Mouse (Mus musculus) forebrain, embryonic 11.5 days (tissue): ENCODE measurements around the gene Pxylp1. TPM values are rescaled to one million over a fixed set of nuclear protein-coding genes. Genes with fewer than 3 reads are reported as not detected.
"Not testable (repeated sequence)": the region's sequence is repeated elsewhere in the genome, so short reads cannot be mapped to it uniquely, and the experiment has no call there.

ENCODE experiments used
- ATAC-seq: fragments of 200-750 bp; cut with Nextera tagmentation; replicated peaks from 2 replicates; pipeline ENCODE4 v1.8.0; 2017; ENCODE audit warnings: moderate TSS enrichment; ENCODE audit not compliant: low FRiP score
- DNase-seq: peaks from one replicate; pipeline ENCODE4 v3.0.0-alpha.2; 2017; ENCODE audit warnings: low spot score
- H3K27ac ChIP-seq: fragments of 300-500 bp; sonication (generic); 2 replicates; pipeline ENCODE4 v1.5.1; 2014; ENCODE audit warnings: low read depth, low read length
- H3K27me3 ChIP-seq: fragments of 300-500 bp; sonication (generic); 2 replicates; pipeline ENCODE4 v1.6.1; 2014; ENCODE audit warnings: mild to moderate bottlenecking, low read length, mixed read lengths; ENCODE audit not compliant: control insufficient read depth, insufficient read depth
- H3K36me3 ChIP-seq: fragments of 300-500 bp; sonication (generic); 2 replicates; pipeline ENCODE4 v1.6.1; 2014; ENCODE audit warnings: mild to moderate bottlenecking, low read length, moderate library complexity, mixed read lengths; ENCODE audit not compliant: control insufficient read depth, insufficient read depth
- H3K4me1 ChIP-seq: fragments of 300-500 bp; sonication (generic); replicated peaks from 2 replicates; pipeline ENCODE4 v1.6.1; 2014; ENCODE audit warnings: low read length, mixed read lengths; ENCODE audit not compliant: control insufficient read depth, insufficient read depth
- H3K4me2 ChIP-seq: fragments of 300-500 bp; sonication (generic); 2 replicates; pipeline ENCODE4 v1.6.1; 2014; ENCODE audit warnings: low read depth, mild to moderate bottlenecking, low read length, moderate library complexity, mixed read lengths; ENCODE audit not compliant: severe bottlenecking
- H3K4me3 ChIP-seq: fragments of 300-500 bp; sonication (generic); 2 replicates; pipeline ENCODE4 v1.5.1; 2014; ENCODE audit warnings: low read depth, low read length
- H3K9ac ChIP-seq: fragments of 300-500 bp; sonication (generic); 2 replicates; pipeline ENCODE4 v1.6.1; 2014; ENCODE audit warnings: low read length
- H3K9me3 ChIP-seq: fragments of 300-500 bp; sonication (generic); 2 replicates; pipeline ENCODE4 v1.6.1; 2016; ENCODE audit warnings: low read length, mixed read lengths; ENCODE audit not compliant: control insufficient read depth
- WGBS: fragments of 180-500 bp; shearing (Covaris S2); extraction: QIAGEN DNeasy Blood & Tissue Kit; methylation state at CpG from one replicate; pipeline ENCODE4 v1.1.7; 2014; 5-methylcytosine and 5-hydroxymethylcytosine counted together
- polyA plus RNA-seq: library from polyadenylated mRNA; unstranded; fragments of >200 nt; fragmentation: Nextera tagmentation; extraction: Ambion mirVana; gene quantifications from 2 replicates; pipeline ENCODE4 v1.2.1, GENCODE M21; 2014

Gene Pxylp1
- polyA plus RNA-seq: 34.0 and 39.0 TPM in 2 replicates

DNA sequence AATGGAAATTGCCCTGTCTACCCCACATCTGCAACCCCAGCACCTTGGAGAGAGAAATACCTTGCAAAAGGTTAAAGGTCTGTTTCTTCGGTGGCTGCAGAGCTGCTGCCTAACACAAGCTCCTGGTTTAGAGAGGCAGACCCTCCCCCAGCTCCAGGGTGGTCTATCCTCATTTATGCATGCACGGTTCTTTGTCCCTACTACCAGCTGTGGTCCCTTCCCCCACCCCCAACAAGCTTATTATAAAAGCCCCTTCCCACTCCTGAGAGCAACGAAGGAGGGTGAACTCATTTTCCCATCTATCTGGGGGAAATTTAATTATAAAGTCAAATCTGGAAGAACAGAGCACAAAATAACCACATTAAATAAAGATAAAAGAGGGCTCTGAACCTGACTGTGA lies at the start of gene Pxylp1:
Pxylp1 (minus strand) TSS at position 124 of the 400 bp plus-strand sequence.
- Histone ChIP-seq H3K27me3 (peaks cover 2% of the 10 kb centered on the region; the same call in 1 of the 2 replicates), H3K36me3 (no peaks in the 10 kb centered on the region), H3K4me3 (no peak within 1 kb of the TSS), H3K9ac (no peak within 1 kb of the TSS; the same call in 1 of the 2 replicates), H3K27ac (0 out of 2 replicates have a peak within 1 kb of the TSS, but pooled peaks have one; percentile 12), H3K4me1 (peaks cover 17% of the 10 kb centered on the region; the same call in 1 of the 2 replicates), H3K9me3 (no peaks in the 10 kb centered on the region; the same call in 1 of the 2 replicates), H3K4me2 (no peak within 1 kb of the TSS)
- 2% methylated on average over 3 of the region's 3 CpGs for WGBS
- ATAC-seq (peak; percentile 47), DNase-seq (peak; percentile 75)

DNA sequence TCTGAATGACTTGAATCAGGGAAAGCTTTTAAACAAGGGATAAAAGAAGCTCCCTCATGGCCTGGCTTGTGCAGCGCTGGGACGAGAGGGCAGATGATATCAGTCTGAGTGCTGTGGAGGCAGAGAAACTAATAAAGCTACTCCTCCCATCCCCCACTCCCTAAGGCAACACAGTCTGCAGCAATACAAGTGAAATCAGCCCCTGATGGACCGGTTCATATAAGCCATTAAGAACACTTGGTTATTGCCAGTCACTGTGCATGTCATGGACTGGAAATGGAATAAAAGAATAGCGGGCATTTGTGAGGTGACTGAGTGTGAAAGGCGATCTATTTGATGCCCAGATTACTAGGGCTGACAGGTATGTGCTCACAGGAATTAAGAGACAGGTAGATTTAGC lies 46.4 kb upstream of the Pxylp1 start:
- peaks cover 10% of the 10 kb centered on the region for H3K36me3 ChIP-seq
- no peak overlapping the region for H3K4me3 ChIP-seq
- no peak overlapping the region for H3K4me2 ChIP-seq
- no peak overlapping the region for H3K27ac ChIP-seq
- no peaks in the 10 kb centered on the region for H3K27me3 ChIP-seq
- WGBS: 86% methylated on average over 5 of the region's 5 CpGs
- no peak for DNase-seq
- no peak for ATAC-seq
- no peaks in the 10 kb centered on the region for H3K4me1 ChIP-seq
- peaks cover 3% of the 10 kb centered on the region; the same call in 1 of the 2 replicates for H3K9me3 ChIP-seq
- no peak overlapping the region for H3K9ac ChIP-seq

DNA sequence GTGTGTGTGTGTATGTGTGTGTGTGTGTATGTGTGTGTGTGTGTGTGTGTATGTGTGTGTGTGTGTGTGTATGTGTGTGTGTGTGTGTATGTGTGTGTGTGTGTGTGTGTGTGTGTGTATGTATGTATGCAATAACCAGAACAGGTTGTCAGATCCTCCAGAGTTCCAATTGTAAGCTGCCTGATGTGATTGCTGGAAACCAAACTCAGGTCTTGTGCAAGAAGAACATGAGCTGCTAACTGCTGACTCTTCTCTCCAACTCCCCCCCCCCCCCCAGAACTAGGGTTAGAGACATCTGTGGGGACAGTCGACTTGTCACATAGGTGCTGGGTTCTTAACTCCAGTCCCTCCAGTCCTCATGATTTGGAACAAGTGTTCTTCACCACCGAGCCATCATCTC lies 44.0 kb upstream of the Pxylp1 start:
- not testable (repeated sequence) for H3K4me1 ChIP-seq, H3K4me3 ChIP-seq, DNase-seq, H3K27me3 ChIP-seq, H3K36me3 ChIP-seq, ATAC-seq, H3K27ac ChIP-seq, H3K9me3 ChIP-seq, H3K9ac ChIP-seq, H3K4me2 ChIP-seq
- 84% methylated on average over 2 of the region's 2 CpGs for whole genome bisulfite sequencing

DNA sequence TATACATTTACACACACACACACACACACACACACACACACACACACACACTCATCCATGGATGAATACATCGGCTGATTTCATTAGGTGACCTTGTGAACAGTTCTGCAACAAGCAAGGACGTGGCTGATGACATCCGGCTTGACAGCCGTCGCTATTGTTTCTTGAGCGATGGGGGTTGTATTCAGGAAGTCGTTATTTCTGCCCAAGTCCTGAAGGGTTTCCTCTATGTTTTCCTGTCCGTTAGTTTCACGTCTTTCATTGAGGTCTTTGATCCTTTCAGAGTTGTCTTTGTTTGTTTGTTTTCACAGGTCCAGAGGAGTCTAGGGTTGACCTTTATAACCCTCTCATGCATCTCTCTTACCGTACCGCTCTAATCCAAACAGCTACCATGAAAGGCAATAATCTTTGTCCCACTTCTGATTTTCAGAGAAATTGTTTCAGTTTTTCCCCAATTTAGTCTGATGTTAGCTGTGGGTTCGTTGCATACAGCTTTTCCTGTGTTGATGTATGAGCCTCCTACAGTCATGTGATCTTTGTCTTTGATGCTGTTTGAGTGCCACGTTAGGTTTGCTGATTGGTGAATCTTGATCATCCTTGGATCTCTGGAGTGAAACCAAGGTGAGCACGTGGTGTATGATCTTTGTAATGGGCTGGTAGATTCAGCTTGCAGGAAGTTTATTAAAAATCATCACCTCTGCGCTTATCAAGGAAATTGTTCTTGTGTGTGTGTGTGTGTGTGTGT lies 43.3 kb upstream of the Pxylp1 start:
- peaks cover under 1% of the 10 kb centered on the region; the same call in 1 of the 2 replicates for H3K9me3 ChIP-seq
- H3K4me1 ChIP-seq: no peaks in the 10 kb centered on the region
- no peak for ATAC-seq
- 64% methylated on average over 15 of the region's 15 CpGs for WGBS
- DNase-seq: no peak
- H3K4me2 ChIP-seq: no peak overlapping the region
- H3K36me3 ChIP-seq: peaks cover under 1% of the 10 kb centered on the region
- H3K27ac ChIP-seq: no peak overlapping the region
- H3K27me3 ChIP-seq: no peaks in the 10 kb centered on the region
- H3K4me3 ChIP-seq: no peak overlapping the region
- H3K9ac ChIP-seq: no peak overlapping the region

DNA sequence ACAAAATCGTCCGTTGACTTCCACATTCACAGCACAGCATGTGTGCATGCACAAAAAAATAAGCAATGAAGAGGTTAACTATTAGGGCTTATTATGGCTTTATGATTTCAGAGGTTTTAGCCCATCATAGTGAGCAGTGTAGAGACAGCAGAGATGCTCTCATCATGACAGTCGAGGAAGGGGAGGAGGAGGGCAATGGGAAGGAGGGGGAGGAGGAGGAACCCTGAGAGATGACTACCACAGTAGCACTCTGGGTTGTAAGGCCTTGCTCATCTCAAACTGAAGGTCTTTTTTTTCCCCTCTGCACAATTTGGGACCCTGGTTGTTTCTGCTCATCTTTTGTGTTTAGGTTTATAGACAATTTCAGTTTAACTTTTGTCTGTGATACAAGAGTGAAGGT lies 42.3 kb upstream of the Pxylp1 start:
- H3K27ac ChIP-seq: no peak overlapping the region
- DNase-seq: no peak
- no peaks in the 10 kb centered on the region; the same call in 1 of the 2 replicates for H3K36me3 ChIP-seq
- no peak for ATAC-seq
- H3K9me3 ChIP-seq: no peaks in the 10 kb centered on the region; the same call in 1 of the 2 replicates
- H3K4me1 ChIP-seq: no peaks in the 10 kb centered on the region
- no peak overlapping the region for H3K4me2 ChIP-seq
- H3K27me3 ChIP-seq: no peaks in the 10 kb centered on the region
- 81% methylated on average over 3 of the region's 3 CpGs for WGBS
- H3K4me3 ChIP-seq: no peak overlapping the region
- H3K9ac ChIP-seq: no peak overlapping the region

DNA sequence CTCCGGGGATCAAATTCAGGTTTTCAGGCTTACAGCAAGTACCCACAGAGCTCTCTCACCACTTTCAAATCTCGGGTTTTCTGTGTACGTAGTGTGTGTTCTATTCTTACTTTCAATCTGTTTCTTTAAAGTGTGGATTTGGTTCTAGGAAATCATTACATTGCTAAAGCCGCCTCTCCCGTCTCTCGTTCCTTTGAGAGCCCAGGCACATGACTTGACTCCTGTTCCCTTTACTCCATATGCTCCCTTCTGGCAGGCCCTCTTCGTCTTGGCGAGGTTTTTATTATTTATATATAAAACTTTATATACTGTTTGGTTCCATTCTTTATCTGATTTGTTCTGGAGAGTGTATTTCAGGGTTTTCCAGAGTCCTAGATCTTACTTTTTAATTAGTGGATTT lies 40.3 kb upstream of the Pxylp1 start:
- Histone ChIP-seq H3K4me3 (no peak overlapping the region), H3K27me3 (no peaks in the 10 kb centered on the region), H3K27ac (no peak overlapping the region), H3K4me1 (no peaks in the 10 kb centered on the region), H3K36me3 (no peaks in the 10 kb centered on the region), H3K9ac (no peak overlapping the region), H3K4me2 (no peak overlapping the region), H3K9me3 (no peaks in the 10 kb centered on the region; the same call in 1 of the 2 replicates)
- 94% methylated on average over 8 of the region's 8 CpGs for WGBS
- DNase-seq (no peak), ATAC-seq (no peak)

DNA sequence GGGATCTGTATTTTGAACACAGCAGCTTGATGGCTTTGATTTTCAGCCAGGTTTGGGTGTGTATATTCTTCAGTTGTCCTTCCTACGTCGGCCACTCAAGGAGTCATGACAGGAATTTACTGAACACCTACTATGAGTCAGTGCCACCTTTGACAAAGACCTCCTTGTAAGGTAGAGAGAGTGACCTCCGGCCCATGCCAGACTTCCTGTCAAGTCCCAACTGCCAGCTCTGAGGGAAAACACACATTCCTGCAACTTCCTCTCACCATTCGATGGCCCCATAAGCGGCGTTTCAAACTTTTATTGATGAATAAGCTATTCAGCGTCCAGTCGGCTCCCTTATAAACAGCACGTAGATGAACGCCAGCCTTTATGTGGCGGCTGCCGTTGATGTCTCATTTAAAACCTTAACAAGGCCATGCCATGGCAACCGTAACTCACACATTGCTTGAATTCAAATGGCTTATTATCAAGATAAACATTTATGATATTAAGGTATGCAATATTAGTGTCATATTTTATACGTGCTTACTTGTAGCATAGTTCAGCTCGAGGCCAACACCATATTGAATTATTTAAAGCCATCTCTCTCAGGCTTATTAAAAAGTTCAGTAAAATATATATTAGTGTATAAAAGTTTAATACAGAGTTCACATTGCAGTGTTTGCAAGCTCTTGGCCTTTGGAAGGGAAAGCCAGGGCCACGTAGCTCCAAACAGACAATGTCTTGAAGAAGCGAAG lies 31.3 kb upstream of the Pxylp1 start:
- H3K4me2 ChIP-seq: no peak overlapping the region

DNA sequence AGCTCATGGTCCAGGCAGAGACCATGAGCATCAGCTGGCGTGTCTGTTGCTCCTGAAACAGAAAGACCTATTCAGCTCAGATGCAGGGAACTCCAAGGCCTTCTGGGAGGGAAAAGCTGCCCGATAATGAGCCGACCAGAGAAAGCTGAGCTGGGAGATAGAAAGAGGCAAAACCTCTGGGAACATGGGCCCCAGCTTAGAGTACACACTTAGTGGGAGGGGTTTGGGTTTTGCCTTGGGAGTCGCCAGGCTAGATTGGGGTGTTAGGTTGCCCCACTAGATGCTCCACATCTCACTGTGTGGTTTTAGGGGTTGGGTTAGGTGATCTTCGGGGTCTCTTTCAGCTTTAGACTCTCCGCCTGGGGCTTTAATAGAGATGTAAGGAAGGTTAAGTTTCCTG lies 30.6 kb upstream of the Pxylp1 start:
- 86% methylated on average over 6 of the region's 6 CpGs for WGBS
- DNase-seq: no peak
- no peaks in the 10 kb centered on the region; the same call in 1 of the 2 replicates for H3K9me3 ChIP-seq
- H3K9ac ChIP-seq: no peak overlapping the region
- no peak overlapping the region for H3K4me3 ChIP-seq
- H3K27me3 ChIP-seq: no peaks in the 10 kb centered on the region
- no peaks in the 10 kb centered on the region for H3K4me1 ChIP-seq
- ATAC-seq: no peak
- no peak overlapping the region for H3K4me2 ChIP-seq
- H3K36me3 ChIP-seq: no peaks in the 10 kb centered on the region
- H3K27ac ChIP-seq: no peak overlapping the region

More for the DNA sequence above, 31.3 kb upstream of the Pxylp1 start:
- Histone ChIP-seq H3K27ac (no peak overlapping the region), H3K4me3 (no peak overlapping the region), H3K9me3 (no peaks in the 10 kb centered on the region; the same call in 1 of the 2 replicates), H3K4me1 (no peaks in the 10 kb centered on the region), H3K9ac (no peak overlapping the region), H3K36me3 (no peaks in the 10 kb centered on the region), H3K27me3 (no peaks in the 10 kb centered on the region)
- ATAC-seq: no peak
- no peak for DNase-seq
- 91% methylated on average over 17 of the region's 17 CpGs for WGBS
